Mouse (Mus musculus): ENCODE results near the gene Nav2.

DNA sequence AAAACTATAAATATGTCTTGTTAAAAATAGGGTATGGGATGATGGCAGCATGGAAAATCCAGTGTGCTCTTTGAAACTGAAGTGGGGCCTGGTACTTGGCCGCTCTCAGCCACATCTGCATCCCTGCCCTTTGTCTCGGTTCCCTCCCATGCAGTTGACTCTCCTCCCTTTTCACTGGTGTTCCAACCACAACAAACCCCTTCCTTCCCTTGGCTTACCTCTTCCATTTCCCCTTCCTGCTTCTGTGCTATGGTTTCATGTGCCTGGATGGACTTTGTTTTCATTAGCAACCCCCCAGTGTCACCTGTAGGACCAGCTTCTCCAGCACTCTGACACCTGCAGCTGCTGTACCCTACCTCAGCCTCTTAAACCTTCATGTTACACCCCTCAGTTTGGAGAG lies 578.8 kb downstream of the Nav2 start:
- no peak for TF ChIP-seq CTCF (IDR thresholded peaks at IDR 0.05; ENCODE audit: borderline replicate concordance, extremely low read depth, insufficient read depth, insufficient read length)
- TF ChIP-seq POLR2A (IDR thresholded peaks at IDR 0.05; ENCODE audit: borderline replicate concordance, extremely low read depth, insufficient read depth, insufficient read length, poor library complexity, severe bottlenecking), result no peak
